Mouse (Mus musculus) brain, adult 2 months (tissue): Measurements from ENCODE around the gene Itga11.
A peak's percentile ranks its signal among the peaks of the same experiment; 100 is the strongest.

ENCODE experiments used
- DNase-seq: peaks from one replicate; pipeline ENCODE4 v3.0.0; 2011; ENCODE audit warnings: low read depth, low spot score

The Itga11 gene

GRCm38 (mm10) chr9:62684311-62684710 is 6.7 kb downstream of the Itga11 start:
- no peak for DNase-seq

- DNase-seq: no peak
These were observed 12.1 kb downstream of the Itga11 start for GRCm38 (mm10) chr9:62689748-62690147.

DNA sequence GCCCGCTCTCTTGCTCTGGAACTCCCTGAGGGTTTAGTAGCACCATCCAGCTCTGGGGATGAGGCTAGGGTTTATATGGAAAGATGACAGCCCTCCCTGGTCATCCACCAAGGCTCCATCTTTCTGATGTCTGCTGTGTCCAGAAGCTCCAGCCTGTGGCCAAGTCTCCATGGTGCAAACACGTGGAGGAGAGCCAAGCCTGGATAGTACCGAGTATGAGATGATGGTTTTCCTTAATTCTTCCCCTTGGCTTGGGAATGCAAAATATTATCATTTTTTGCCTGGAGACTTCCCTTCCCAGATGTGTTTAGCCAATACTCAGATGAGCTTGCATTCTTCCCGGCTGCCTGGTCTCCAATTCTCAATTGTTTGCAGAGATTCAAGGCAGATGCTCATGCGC is 16.4 kb downstream of the Itga11 start:
- DNase-seq: no peak

GRCm38 (mm10) chr9:62695210-62695609 is 17.6 kb downstream of the Itga11 start:
- DNase-seq: peak; percentile 52

DNA sequence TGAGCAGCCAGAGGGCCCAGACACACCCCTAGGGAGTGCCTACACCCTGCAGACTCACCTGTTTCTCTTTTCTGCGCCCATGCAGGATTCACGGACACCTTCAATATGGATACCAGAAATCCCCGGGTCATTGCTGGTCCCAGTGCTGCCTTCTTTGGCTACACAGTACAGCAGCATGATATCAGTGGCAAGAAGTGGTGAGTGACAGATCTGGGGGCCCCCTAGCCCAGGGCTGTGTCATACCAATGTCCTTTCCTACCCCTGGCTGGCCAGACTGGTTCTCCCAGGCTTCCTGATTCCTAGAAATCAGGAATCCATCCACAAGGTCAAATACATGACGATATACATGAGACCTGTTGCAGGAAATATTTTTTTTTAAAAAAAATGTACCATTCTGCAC is 19.2 kb downstream of the Itga11 start:
- no peak for DNase-seq

GRCm38 (mm10) chr9:62707267-62707666 is 29.6 kb downstream of the Itga11 start:
- DNase-seq: no peak

DNA sequence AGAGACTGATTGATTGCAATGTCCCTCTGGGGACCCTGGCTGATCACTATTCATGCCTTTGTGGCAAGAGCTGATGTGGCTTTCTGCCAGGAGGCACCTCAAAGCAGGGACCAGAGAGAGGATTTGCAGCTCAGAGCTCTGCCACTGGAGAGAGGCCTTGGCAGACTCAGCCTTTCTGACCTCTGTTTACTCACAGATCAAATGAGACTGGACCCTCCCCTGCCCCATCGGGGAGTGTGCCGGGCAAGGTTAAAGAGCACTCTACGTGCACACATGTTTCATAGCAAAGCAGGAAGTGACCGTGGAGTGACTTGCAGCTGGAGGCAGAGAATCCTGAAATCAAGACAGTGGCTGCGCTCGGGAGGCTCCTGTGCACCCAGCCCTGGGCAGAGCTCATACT is 30.2 kb downstream of the Itga11 start:
- no peak for DNase-seq

- peak; percentile 73 for DNase-seq
These were observed 32.4 kb downstream of the Itga11 start for GRCm38 (mm10) chr9:62709983-62710382.

GRCm38 (mm10) chr9:62712374-62712773 is 34.7 kb downstream of the Itga11 start:
- DNase-seq: peak; percentile 18

DNA sequence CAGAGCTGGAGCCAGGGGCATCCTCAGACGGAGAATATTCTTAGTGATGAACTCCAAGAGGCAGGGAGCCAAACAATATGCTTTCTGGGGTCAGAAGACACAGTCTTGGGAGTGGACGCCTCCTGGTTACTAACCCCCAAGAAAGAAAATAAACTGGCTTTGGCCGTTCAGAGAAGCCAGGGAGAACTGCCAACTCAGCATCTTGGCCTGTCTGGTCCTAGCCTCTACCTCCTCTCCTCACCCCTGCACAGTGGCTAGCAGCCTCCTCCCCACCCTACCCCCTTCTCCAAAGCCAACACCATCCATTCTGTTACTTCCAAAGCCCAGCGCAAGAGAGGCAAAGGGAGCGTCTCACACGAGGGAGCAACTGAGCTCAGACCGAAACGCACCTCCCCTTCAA is 35.4 kb downstream of the Itga11 start:
- DNase-seq: no peak

GRCm38 (mm10) chr9:62714336-62714735 is 36.7 kb downstream of the Itga11 start:
- DNase-seq: no peak

DNA sequence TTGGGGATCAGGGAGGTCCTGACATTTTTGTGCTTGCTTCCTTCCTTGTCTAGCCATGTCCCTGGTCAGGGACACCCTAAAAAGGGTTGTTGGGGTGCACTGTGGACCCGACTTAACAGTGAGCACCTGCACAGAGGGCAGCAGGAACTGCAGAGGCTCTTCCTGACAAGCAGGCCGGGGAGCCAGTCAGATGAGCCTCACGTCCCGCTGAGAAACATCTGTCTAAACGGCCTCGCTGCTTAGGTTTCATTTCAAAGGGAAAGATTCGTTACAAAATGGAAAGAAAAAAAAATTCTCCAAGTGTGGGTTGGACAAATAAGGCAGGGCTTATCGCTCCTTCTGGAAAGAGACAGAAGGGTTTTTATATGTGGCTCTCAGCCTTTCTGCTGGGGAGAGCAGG is 40.4 kb downstream of the Itga11 start:
- DNase-seq: peak; percentile 33

GRCm38 (mm10) chr9:62721791-62722190 is 44.2 kb downstream of the Itga11 start:
- DNase-seq: no peak

GRCm38 (mm10) chr9:62722716-62723115 is 45.1 kb downstream of the Itga11 start:
- DNase-seq: peak; percentile 81

DNA sequence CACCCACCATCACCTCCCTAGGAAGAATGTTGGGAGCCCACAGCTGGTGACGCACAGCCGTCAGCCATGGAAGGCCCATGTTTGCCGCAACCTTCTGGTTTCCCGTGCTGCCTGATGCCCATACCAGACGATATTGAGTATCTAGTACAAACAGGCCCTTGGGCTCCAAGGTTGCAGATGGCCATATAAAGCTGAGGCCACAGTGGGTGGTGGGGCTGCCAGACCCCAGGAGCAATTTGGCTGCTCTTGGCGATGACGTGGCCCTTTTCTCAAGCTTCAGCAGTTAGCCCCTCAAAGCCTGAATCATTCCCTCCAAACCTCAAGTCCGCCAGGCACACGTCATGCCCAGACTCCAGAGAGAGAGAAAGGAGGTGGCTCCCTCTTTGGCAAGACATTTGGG is 46.5 kb downstream of the Itga11 start:
- no peak for DNase-seq

- DNase-seq: no peak
These were observed 47.6 kb downstream of the Itga11 start for GRCm38 (mm10) chr9:62725247-62725646.

DNA sequence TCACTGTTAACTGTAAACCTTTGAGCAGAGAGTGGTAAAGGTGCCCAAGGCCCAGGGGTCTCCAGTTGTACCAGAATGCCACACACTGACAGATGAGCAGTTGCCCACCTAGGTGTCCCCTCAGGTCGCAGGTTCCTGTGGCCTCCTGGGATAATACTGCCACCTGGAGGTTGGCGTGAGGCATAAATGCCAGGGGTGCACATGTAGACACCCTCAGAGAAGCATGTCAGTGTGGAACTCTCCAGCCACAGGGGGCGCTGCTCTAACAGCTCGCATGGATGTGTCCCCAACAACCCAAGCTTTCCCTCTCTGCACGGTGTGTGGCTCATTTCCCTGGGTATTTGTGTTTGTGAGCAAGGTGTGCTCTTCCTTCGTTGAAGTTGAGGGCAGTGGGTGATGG is 48.8 kb downstream of the Itga11 start:
- peak; percentile 9 for DNase-seq

DNA sequence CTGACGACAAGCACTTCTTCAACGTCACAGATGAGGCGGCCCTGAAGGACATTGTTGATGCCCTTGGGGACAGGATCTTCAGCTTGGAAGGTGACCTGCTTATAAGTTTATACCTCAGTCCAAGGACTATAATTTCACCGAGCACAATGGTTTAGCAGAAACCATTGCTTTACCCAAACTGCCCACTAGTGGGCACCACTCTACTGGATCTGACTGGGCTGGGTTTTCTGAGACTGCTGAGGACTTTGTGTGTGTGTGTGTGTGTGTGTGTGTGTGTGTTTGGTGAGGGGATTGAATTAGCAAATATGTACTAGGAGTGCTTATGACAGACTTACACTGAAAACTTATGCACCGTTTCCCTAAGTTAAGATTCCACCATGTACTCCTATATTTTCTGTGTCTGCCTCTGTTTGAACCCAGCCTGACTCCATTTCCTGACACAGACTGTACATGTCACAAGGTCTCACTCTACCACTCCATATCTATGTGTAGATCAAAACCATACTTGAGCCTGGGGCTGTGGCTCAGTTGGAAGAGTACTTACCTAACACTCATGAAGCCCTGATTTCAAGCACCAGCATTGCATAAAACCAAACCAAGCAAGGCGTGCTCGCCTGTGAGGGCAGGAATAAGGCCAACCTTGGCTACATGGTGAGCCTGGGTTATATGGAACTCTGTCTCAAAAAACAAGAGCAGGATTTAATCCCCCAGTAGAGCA is 67.1 kb downstream of the Itga11 start:
- peak; percentile 61 for DNase-seq

DNA sequence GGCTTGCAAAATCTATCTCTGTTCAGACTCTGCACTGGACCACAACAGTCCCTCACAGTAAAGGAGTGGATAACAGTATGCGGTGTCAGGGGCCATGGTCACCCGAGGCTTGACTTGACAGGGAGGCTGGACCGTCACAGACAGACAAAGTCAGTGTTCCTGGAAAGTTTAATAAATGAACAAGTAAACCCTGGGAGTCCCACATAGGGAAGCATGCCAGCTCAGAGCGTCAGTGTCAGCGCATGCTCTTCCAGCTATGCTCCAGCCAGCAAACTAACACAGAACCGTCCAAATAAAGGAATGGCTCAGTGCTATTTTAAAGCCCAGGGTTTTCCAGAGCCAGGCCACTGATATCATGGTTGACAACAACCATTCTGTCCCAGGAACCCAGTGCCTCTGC is 69.0 kb downstream of the Itga11 start:
- no peak for DNase-seq

GRCm38 (mm10) chr9:62749666-62750065 is 72.0 kb downstream of the Itga11 start:
- no peak for DNase-seq

DNA sequence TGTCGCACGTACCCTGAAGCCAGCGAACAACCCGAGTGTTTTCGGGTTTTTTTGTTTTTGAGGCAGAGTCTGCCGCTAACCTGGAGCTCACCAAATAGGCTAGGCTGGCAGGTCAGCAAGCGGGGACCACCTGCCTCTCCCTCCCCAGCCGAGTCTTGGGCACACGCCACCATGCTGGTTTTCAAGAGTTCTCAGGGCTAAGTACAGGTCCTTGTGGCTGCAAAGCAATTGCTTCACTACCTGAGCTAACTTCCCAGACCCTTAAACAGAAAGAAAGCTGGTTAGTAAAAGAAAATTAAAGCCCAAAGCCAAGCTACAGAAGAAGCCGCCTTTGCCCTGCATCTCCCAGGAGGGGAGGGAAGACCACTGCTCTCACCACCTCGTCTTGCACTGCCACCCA is 72.8 kb downstream of the Itga11 start:
- no peak for DNase-seq

- DNase-seq: peak; percentile 95
These were observed 80.7 kb downstream of the Itga11 start for GRCm38 (mm10) chr9:62758288-62758687.

- DNase-seq: no peak
These were observed 82.0 kb downstream of the Itga11 start for GRCm38 (mm10) chr9:62759601-62760000.

- DNase-seq: peak; percentile 91
These were observed 85.9 kb downstream of the Itga11 start for GRCm38 (mm10) chr9:62763478-62763877.
